Mouse (Mus musculus) embryonic facial prominence, embryonic 12.5 days (tissue): ENCODE data around the gene Tmem222. TPM values are rescaled to one million over a fixed set of nuclear protein-coding genes. Genes with fewer than 3 reads are reported as not detected.
A peak's percentile ranks its signal among the peaks of the same experiment; 100 is the strongest.

Experiments
- ATAC-seq: fragments of 200-750 bp; cut with Nextera tagmentation; 2 replicates; pipeline ENCODE4 v1.8.0; 2017; ENCODE audit not compliant: insufficient number of reproducible peaks, insufficient read depth, low FRiP score, low TSS enrichment
- H3K27ac ChIP-seq: fragments of 300-500 bp; sonication (generic); 2 replicates; pipeline ENCODE4 v1.5.1; 2016; ENCODE audit warnings: mild to moderate bottlenecking
- H3K27me3 ChIP-seq: fragments of 300-500 bp; sonication (generic); 2 replicates; pipeline ENCODE4 v1.6.1; 2016; ENCODE audit warnings: mild to moderate bottlenecking, moderate library complexity
- H3K36me3 ChIP-seq: fragments of 300-500 bp; sonication (generic); 2 replicates; pipeline ENCODE4 v1.6.1; 2016; ENCODE audit warnings: mild to moderate bottlenecking
- H3K4me1 ChIP-seq: fragments of 300-500 bp; sonication (generic); 2 replicates; pipeline ENCODE4 v1.6.1; 2016
- H3K4me2 ChIP-seq: fragments of 300-500 bp; sonication (generic); replicated peaks from 2 replicates; pipeline ENCODE4 v1.6.1; 2016; ENCODE audit warnings: mild to moderate bottlenecking, moderate library complexity
- H3K4me3 ChIP-seq: fragments of 300-500 bp; sonication (generic); 2 replicates; pipeline ENCODE4 v1.5.1; 2016; ENCODE audit warnings: mild to moderate bottlenecking
- H3K9ac ChIP-seq: fragments of 300-500 bp; sonication (generic); 2 replicates; pipeline ENCODE4 v1.6.1; 2016; ENCODE audit warnings: mild to moderate bottlenecking, moderate library complexity
- H3K9me3 ChIP-seq: fragments of 300-500 bp; sonication (generic); 2 replicates; pipeline ENCODE4 v1.6.1; 2016; ENCODE audit warnings: mild to moderate bottlenecking, moderate library complexity
- WGBS: fragments of 180-500 bp; shearing (Covaris S2); methylation state at CpG from one replicate; pipeline ENCODE4 v1.1.7; 2016; 5-methylcytosine and 5-hydroxymethylcytosine counted together
- polyA plus RNA-seq: library from polyadenylated mRNA; unstranded; fragments of >200 nt; fragmentation: Nextera tagmentation; extraction: Ambion mirVana; gene quantifications from 2 replicates; pipeline ENCODE4 v1.2.1, GENCODE M21; 2016

Tmem222 gene
- polyA plus RNA-seq, result 80.2 and 81.8 TPM in 2 replicates

DNA sequence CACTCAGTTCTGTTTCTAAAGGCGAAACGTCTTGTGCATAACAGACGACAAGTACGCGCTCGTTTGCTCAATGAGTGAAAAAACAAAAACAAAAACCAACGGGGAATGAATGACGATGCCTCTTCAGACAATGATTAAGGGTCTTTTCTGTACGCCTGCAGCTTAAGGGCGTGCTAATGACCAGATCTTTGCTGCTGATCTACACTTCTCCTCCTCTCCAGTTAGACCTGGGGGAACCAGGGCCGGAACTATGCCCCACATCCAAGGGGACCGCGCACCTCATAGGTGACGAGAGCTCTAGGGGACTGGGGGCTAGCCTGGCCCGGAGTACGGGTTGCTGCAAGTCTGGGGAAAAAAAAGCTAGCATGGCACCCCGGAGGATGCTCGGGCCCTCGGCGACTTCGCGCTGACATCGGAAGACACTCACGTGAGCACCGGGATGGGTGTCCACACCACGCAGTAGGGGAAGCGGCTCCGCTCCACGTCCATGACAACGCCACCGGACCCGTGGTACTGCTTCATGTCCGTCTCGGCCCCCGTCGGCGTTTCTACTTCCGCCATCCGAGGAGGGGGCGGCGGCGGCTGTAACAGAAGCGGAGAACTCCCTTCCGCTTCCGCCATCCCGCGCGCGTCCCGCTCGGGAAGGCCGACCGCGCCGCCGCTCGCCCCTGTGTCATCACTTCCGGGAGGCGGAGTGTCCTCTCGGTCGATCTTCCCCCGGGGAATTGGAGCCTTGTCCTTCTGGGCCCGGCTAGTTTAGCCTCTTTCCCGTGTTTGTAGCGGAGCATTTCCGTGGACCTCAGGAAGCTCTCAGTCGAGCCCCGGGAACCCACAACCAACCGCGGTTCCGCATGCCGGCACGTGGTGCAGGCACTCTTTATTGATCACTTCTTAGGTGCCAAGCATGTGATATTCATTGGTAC is at the start of gene Tmem222:
Tmem222 (minus strand) TSS at position 689 of the 923 bp plus-strand sequence.
- Histone ChIP-seq H3K4me1 (peaks cover 27% of the 10 kb centered on the region), H3K36me3 (peaks cover 4% of the 10 kb centered on the region; the same call in 1 of the 2 replicates), H3K4me2 (peak within 1 kb of the TSS; percentile 72), H3K27me3 (no peaks in the 10 kb centered on the region), H3K9me3 (no peaks in the 10 kb centered on the region), H3K4me3 (peak within 1 kb of the TSS; percentile 82), H3K27ac (peak within 1 kb of the TSS; percentile 94), H3K9ac (peak within 1 kb of the TSS; percentile 86)
- peak; percentile 82 for ATAC-seq
- WGBS, result under 1% methylated on average over 73 of the region's 73 CpGs

DNA sequence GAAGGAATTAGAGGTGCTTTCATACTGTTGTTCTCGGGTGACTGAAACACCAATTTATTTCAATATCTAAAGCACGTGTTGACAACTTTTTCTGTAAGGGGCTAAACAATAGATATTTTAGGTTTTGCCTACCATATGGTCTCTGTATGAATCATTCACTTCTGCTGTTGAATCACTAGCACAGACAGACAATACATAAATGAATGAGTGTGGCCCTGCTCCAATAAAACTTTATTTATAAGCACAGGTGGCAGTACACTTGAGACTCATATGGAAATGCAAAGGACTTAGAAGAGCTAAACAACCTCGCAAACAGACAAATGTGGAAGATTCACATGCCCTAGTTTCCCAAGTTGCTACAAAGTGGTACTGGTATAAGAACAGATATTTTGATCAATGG is 42.1 kb upstream of the Tmem222 start:
- H3K9me3 ChIP-seq, result no peaks in the 10 kb centered on the region
- no peaks in the 10 kb centered on the region for H3K27me3 ChIP-seq
- H3K27ac ChIP-seq, result no peak overlapping the region
- no peak for ATAC-seq
- no peak overlapping the region for H3K4me3 ChIP-seq
- H3K36me3 ChIP-seq, result peaks cover 11% of the 10 kb centered on the region; the same call in 1 of the 2 replicates
- 91% methylated on average over 3 of the region's 3 CpGs for WGBS
- no peak overlapping the region for H3K4me2 ChIP-seq
- H3K9ac ChIP-seq, result no peak overlapping the region
- H3K4me1 ChIP-seq, result no peaks in the 10 kb centered on the region

DNA sequence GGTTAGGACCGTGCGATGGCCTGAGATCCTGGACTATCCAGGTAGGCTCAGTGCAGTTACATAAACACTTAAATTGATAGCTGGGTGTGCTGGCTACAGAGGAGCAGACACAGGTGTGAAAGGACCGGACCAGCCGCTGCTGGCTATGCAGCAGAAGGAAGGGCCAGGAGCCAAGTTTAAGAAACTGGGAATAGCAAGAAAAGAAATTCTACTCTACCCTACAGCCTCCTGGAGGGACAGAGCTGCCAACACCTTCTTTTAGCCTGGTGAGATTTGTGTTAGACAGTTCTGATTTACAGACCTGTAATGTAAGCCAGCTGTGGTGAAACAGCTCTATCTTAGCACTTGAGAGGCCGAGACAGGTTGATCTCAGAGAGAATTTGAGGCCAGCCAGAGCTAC is 38.4 kb upstream of the Tmem222 start:
- Histone ChIP-seq H3K4me3 (no peak overlapping the region), H3K27me3 (no peaks in the 10 kb centered on the region), H3K9me3 (no peaks in the 10 kb centered on the region), H3K4me1 (no peaks in the 10 kb centered on the region), H3K9ac (no peak overlapping the region), H3K4me2 (no peak overlapping the region), H3K27ac (no peak overlapping the region), H3K36me3 (peaks cover 13% of the 10 kb centered on the region; the same call in 1 of the 2 replicates)
- ATAC-seq, result no peak
- WGBS, result 80% methylated on average over 5 of the region's 5 CpGs

DNA sequence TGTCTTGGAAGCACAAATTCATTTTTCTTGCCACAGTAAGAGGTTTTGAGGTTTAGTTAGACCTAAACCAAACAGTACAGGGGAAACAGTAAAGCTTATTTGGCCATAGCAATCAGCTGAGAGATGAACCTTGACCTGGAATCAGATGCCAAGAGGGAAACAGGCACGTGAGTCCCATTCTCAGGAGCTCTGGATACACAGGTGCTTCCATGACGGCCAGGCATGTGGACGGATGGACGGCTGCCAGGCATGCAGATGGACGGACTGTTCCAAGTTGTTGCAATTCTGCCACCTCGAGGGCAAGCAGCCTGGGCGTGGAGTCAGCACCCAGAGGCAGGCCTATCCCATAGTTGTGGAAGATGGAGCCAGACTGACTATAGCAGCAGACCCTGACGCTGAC is 37.3 kb upstream of the Tmem222 start:
- no peak overlapping the region for H3K9ac ChIP-seq
- H3K4me1 ChIP-seq, result no peaks in the 10 kb centered on the region
- H3K4me2 ChIP-seq, result no peak overlapping the region
- 81% methylated on average over 8 of the region's 8 CpGs for WGBS
- H3K27me3 ChIP-seq, result no peaks in the 10 kb centered on the region
- peaks cover 13% of the 10 kb centered on the region; the same call in 1 of the 2 replicates for H3K36me3 ChIP-seq
- ATAC-seq, result no peak
- H3K27ac ChIP-seq, result no peak overlapping the region
- no peaks in the 10 kb centered on the region for H3K9me3 ChIP-seq
- no peak overlapping the region for H3K4me3 ChIP-seq

GRCm38 (mm10) chr4:133309948-133310347 is 32.4 kb upstream of the Tmem222 start:
- Histone ChIP-seq H3K9me3 (no peaks in the 10 kb centered on the region), H3K4me2 (no peak overlapping the region), H3K27me3 (no peaks in the 10 kb centered on the region), H3K4me3 (no peak overlapping the region), H3K36me3 (peaks cover 8% of the 10 kb centered on the region), H3K27ac (no peak overlapping the region), H3K9ac (no peak overlapping the region), H3K4me1 (no peaks in the 10 kb centered on the region)
- no peak for ATAC-seq
- WGBS, result 0% methylated on average over 3 of the region's 3 CpGs

DNA sequence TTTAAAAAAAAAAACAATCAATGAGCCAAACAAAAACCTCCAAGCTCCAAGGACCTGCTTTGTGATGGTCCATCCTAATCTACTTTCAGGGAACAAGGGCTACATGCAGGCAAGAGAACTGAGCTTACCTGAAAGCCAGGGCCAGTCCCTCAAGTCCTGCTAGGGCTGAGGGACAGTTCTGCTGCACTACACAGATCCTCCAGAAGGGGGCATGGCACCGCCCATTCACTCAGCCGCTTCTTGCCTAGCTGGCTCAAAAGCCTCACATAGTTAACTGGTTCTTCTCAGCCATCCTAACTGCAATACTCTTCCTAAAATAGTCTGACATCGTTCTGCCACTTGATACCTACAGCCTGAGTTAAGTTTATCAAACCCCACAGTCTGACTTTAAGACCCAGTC is 29.7 kb upstream of the Tmem222 start:
- Histone ChIP-seq H3K27ac (no peak overlapping the region), H3K9me3 (no peaks in the 10 kb centered on the region), H3K4me3 (no peak overlapping the region), H3K9ac (no peak overlapping the region), H3K27me3 (no peaks in the 10 kb centered on the region), H3K4me1 (no peaks in the 10 kb centered on the region), H3K4me2 (no peak overlapping the region), H3K36me3 (peaks cover 21% of the 10 kb centered on the region)
- WGBS, result 34% methylated on average over 3 of the region's 3 CpGs
- ATAC-seq, result no peak

GRCm38 (mm10) chr4:133305825-133306224 is 28.2 kb upstream of the Tmem222 start:
- Histone ChIP-seq H3K4me1 (no peaks in the 10 kb centered on the region), H3K4me3 (no peak overlapping the region), H3K9me3 (no peaks in the 10 kb centered on the region), H3K9ac (no peak overlapping the region), H3K27ac (no peak overlapping the region), H3K36me3 (peaks cover 29% of the 10 kb centered on the region), H3K27me3 (no peaks in the 10 kb centered on the region), H3K4me2 (no peak overlapping the region)
- WGBS, result 84% methylated on average over 7 of the region's 7 CpGs
- ATAC-seq, result no peak

DNA sequence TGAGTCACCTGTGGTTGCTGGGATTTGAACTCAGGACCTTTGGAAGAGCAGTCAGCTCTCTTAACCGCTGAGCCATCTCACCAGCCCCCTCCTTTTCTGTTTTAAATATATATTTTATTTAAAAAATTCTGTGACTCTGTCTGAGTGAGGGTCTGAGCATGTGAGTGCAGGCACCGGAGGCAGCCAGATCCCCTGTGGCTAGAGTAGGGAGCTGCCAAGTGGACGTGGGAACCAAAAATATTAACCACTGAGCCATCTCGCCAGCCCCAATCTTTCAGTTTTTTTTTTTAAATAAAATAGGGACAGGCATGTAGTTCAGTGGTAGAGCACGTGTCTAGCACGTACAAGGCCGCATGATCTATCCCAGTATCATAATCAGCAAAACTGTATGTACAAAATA is 27.2 kb upstream of the Tmem222 start:
- H3K4me2 ChIP-seq, result no peak overlapping the region
- 92% methylated on average over 7 of the region's 7 CpGs for WGBS
- no peak for ATAC-seq
- H3K27me3 ChIP-seq, result no peaks in the 10 kb centered on the region
- no peak overlapping the region for H3K9ac ChIP-seq
- H3K4me1 ChIP-seq, result no peaks in the 10 kb centered on the region
- H3K27ac ChIP-seq, result no peak overlapping the region
- H3K4me3 ChIP-seq, result no peak overlapping the region
- no peaks in the 10 kb centered on the region for H3K9me3 ChIP-seq
- peaks cover 40% of the 10 kb centered on the region for H3K36me3 ChIP-seq

DNA sequence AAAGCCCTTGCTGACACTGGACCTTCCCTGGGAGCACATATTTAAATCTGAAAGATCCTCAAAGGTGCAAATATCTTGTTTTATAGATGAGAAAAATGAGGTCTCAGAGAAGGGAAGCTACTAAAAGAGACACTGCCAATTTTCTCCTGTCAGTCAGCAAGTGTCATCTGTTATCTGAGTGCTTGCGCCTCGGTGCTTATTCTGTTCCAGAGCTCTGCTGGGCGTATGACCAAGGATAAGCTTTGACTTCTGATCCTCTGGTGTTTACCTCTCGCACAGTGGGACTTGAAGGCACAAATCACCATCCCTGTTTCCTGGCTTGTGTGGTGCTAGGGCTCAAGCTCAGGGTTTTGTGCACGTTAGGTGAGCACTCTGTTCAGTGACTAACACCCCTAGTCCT is 25.1 kb upstream of the Tmem222 start:
- Histone ChIP-seq H3K27me3 (no peaks in the 10 kb centered on the region), H3K9ac (no peak overlapping the region), H3K9me3 (no peaks in the 10 kb centered on the region), H3K36me3 (peaks cover 38% of the 10 kb centered on the region), H3K4me1 (peaks cover 13% of the 10 kb centered on the region), H3K4me2 (no peak overlapping the region), H3K27ac (no peak overlapping the region), H3K4me3 (no peak overlapping the region)
- ATAC-seq, result no peak
- WGBS, result 87% methylated on average over 5 of the region's 5 CpGs

DNA sequence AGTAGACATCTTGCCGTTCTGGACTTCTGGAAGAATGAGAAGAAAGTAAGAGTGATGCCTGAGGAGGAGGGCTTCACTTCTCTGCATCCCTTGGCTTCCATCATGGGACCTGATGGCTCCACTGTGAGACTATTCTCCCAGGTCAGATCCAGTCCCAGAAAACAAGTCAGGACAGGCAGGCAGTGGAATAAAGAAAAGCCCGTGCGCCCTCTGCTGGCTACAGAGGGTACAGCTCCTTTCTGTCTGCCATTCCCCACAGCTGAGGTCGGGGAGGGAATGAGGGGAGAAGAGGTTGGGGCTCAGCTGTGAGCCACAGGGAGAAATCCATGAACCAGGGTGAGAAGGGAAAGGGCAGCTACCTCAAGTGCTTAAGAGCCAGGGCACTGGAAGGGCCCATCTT is 24.2 kb upstream of the Tmem222 start:
- Histone ChIP-seq H3K27me3 (no peaks in the 10 kb centered on the region), H3K9ac (no peak overlapping the region), H3K9me3 (no peaks in the 10 kb centered on the region), H3K36me3 (peaks cover 42% of the 10 kb centered on the region), H3K4me3 (no peak overlapping the region), H3K4me2 (no peak overlapping the region), H3K27ac (no peak overlapping the region), H3K4me1 (peaks cover 16% of the 10 kb centered on the region)
- WGBS, result 22% methylated on average over 4 of the region's 4 CpGs
- ATAC-seq, result no peak

DNA sequence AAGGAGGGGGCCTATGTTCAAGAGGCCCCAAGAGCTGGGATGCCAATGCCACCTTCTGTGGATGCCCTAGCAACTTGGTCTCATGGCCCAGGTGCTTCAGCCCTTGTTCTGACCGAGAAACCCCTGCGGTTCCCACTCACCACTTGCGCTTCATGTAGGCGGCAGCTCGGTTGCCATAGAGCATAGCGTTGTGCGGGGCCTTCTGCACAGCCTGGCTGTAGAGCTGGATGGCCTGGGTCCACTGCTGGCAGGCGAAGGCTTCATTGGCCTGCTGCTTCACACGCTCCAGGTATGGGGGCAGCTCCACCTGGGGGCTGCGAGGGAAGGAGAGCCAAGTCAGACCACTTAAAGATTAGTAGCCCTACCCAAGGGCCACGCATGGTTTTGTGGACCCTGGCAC is 22.8 kb upstream of the Tmem222 start:
- H3K36me3 ChIP-seq, result peaks cover 49% of the 10 kb centered on the region
- 94% methylated on average over 11 of the region's 11 CpGs for WGBS
- ATAC-seq, result no peak

GRCm38 (mm10) chr4:133299701-133300100 is 22.1 kb upstream of the Tmem222 start:
- H3K4me1 ChIP-seq, result peaks cover 16% of the 10 kb centered on the region
- H3K4me3 ChIP-seq, result no peak overlapping the region
- H3K36me3 ChIP-seq, result peaks cover 56% of the 10 kb centered on the region
- 0 out of 2 replicates have a peak, but pooled peaks cover 3% of the 10 kb centered on the region for H3K27me3 ChIP-seq
- no peak overlapping the region for H3K9ac ChIP-seq
- H3K27ac ChIP-seq, result no peak overlapping the region
- 62% methylated on average over 5 of the region's 5 CpGs for WGBS
- no peak for ATAC-seq
- H3K9me3 ChIP-seq, result no peaks in the 10 kb centered on the region
- no peak overlapping the region for H3K4me2 ChIP-seq

More for the DNA sequence above, 22.8 kb upstream of the Tmem222 start:
- no peaks in the 10 kb centered on the region for H3K27me3 ChIP-seq
- H3K4me3 ChIP-seq, result no peak overlapping the region
- no peaks in the 10 kb centered on the region for H3K9me3 ChIP-seq
- H3K27ac ChIP-seq, result no peak overlapping the region
- no peak overlapping the region for H3K9ac ChIP-seq
- H3K4me2 ChIP-seq, result no peak overlapping the region
- H3K4me1 ChIP-seq, result peaks cover 16% of the 10 kb centered on the region
